Mouse (Mus musculus): ENCODE measurements around the gene Gjb3.

The Gjb3 gene

DNA sequence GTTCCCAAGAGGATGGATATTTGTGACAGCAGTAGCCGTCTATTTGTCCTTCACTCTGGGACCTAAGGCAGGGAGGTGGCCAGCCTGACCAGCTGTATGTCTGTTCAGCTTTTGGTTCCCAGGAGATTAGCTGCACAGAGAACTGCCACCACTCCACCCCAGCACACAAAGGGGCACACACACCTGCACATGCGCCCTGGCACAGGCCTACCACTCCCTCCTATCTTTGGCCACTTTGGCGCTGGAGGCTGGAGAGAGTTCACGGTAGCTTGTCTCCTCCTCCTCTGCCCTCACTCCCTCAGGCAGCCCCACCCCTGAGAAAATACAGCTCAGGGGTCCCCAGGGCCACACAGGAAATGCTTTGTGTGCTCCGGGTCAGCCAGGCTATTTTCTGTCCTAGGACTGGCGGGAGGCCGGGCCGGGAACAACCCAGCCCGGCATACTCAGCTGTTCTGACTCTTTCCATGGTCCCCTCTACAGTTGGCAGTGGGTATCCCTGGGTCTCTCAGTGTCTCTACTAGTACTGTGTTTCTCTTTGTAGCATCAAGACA lies 52.1 kb downstream of the Gjb3 start:
- DNase-seq: peak; percentile 45
